19 mouse cellular contexts compared by ENCODE assay signal in the genomic region with DNA sequence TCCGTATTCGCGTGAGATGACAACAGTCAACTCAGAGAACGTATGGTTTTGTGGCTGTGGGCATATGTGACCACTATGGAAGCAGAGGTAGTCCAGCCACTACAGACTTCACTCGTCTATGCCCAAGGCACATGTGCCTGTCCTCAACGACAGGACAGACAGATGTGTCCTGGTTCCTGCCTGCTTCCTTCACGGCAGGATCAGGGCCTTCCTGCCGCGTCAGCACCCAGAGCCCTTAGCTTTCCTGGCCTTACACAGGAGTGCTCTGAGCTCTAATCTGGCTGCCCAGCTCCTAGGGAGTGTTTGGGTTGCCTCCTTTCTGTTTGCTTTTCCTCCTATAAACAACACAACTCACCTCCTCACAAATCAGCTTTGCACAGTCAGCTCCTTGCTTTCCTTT. TPM values are rescaled to one million over a fixed set of nuclear protein-coding genes. Genes with fewer than 3 reads are reported as not detected.
A peak's percentile ranks its signal among the peaks of the same experiment; 100 is the strongest.
DNase-seq lines count a peak whose midpoint lies in the region; ATAC-seq lines count a peak whose summit lies in the region.
"Had no signal": no experiment of that assay in that cellular context is flagged by ENCODE, and none has a peak within 500 bp of the region (broad histone marks: within the 10 kb centered on the region; RNA-seq: fewer than 3 reads in every experiment).

No protein-coding gene starts in this region.

- H3K9ac ChIP-seq in kidney, embryonic 15.5 days, result no peak overlapping the region
- H3K9ac ChIP-seq in kidney, embryonic 14.5 days (ENCODE audit: low read depth, low read length), result no peak overlapping the region
- H3K9ac ChIP-seq: embryonic facial prominence, embryonic 12.5 days; forebrain, postnatal 0 days; hindbrain, embryonic 13.5 days; liver, postnatal 0 days had no signal

- DNase-seq in heart, adult 11 months, result peak; percentile 91
- DNase-seq in heart, postnatal 4 days, result no peak
- no peak for DNase-seq in right cerebral cortex, postnatal 14 days
- DNase-seq in left cerebral cortex, postnatal 25 days (ENCODE audit: low spot score in 2 of 2), result no peak
- DNase-seq: adrenal gland, adult 8-10 months; cerebellum, adult 18-20 months; forebrain, postnatal 0 days; heart, adult 18-20 months; layer of hippocampus, postnatal 36 days; liver, postnatal 0 days; lung, postnatal 36 days; thymus, postnatal 4 days had no signal

- H3K9me3 ChIP-seq in kidney, embryonic 15.5 days (replicated peaks), result no peaks in the 10 kb centered on the region
- H3K9me3 ChIP-seq in kidney, embryonic 14.5 days (ENCODE audit: control insufficient read depth, low read length), result no peaks in the 10 kb centered on the region
- no peaks in the 10 kb centered on the region for H3K9me3 ChIP-seq in megakaryocyte, embryonic 14.5 days
- H3K9me3 ChIP-seq: embryonic facial prominence, embryonic 12.5 days; hindbrain, embryonic 13.5 days had no signal

- H3K4me3 ChIP-seq in kidney, embryonic 15.5 days (replicated peaks), result no peak overlapping the region
- no peak overlapping the region for H3K4me3 ChIP-seq in kidney, embryonic 14.5 days (ENCODE audit: low read length)
- peak overlapping the region; percentile 44 for H3K4me3 ChIP-seq in megakaryocyte, embryonic 14.5 days (replicated peaks)
- H3K4me3 ChIP-seq: embryonic facial prominence, embryonic 12.5 days; hindbrain, embryonic 13.5 days had no signal

- no peak overlapping the region for H3K4me2 ChIP-seq in kidney, embryonic 15.5 days
- no peak overlapping the region for H3K4me2 ChIP-seq in kidney, embryonic 14.5 days (replicated peaks; ENCODE audit: low read depth, low read length)
- H3K4me2 ChIP-seq: embryonic facial prominence, embryonic 12.5 days; hindbrain, embryonic 13.5 days; midbrain, embryonic 11.5 days had no signal

- H3K27ac ChIP-seq in kidney, embryonic 15.5 days, result peak overlapping the region; percentile 35; the same call in 1 of the 2 replicates
- H3K27ac ChIP-seq in kidney, embryonic 14.5 days (ENCODE audit: low read depth, low read length), result no peak overlapping the region
- H3K27ac ChIP-seq: embryonic facial prominence, embryonic 12.5 days; hindbrain, embryonic 13.5 days had no signal

- H3K36me3 ChIP-seq in kidney, embryonic 15.5 days, result peaks cover 63% of the 10 kb centered on the region
- peaks cover 29% of the 10 kb centered on the region for H3K36me3 ChIP-seq in kidney, embryonic 14.5 days (ENCODE audit: control insufficient read depth, insufficient read depth, low read length)
- H3K36me3 ChIP-seq in megakaryocyte, embryonic 14.5 days (replicated peaks; ENCODE audit: low read length), result peaks cover 84% of the 10 kb centered on the region

- intact Hi-C loops in left cerebral cortex, postnatal 25 days (cut with DNase I), result no loop called here

- no peak for ATAC-seq in kidney, embryonic 15.5 days (replicated peaks; ENCODE audit: low FRiP score)
- no peak for ATAC-seq in kidney, embryonic 14.5 days (ENCODE audit: low FRiP score, low TSS enrichment)
- no peak for ATAC-seq in megakaryocyte, adult 5-6 weeks (ENCODE audit: poor library complexity, severe bottlenecking)
- ATAC-seq: forebrain, postnatal 0 days; liver, postnatal 0 days had no signal

- peaks cover 23% of the 10 kb centered on the region for H3K4me1 ChIP-seq in kidney, embryonic 15.5 days
- peaks cover 13% of the 10 kb centered on the region; the same call in 1 of the 2 replicates for H3K4me1 ChIP-seq in kidney, embryonic 14.5 days (ENCODE audit: control insufficient read depth, insufficient read depth, low read length)
- H3K4me1 ChIP-seq in megakaryocyte, embryonic 14.5 days, result peaks cover 97% of the 10 kb centered on the region

- WGBS in kidney, embryonic 15.5 days, result 68% methylated on average over 9 of the region's 9 CpGs
- 61% methylated on average over 9 of the region's 9 CpGs for WGBS in kidney, embryonic 14.5 days

- H3K27me3 ChIP-seq in kidney, embryonic 15.5 days, result no peaks in the 10 kb centered on the region
- no peaks in the 10 kb centered on the region for H3K27me3 ChIP-seq in kidney, embryonic 14.5 days (ENCODE audit: control insufficient read depth, insufficient read depth, low read length)
- H3K27me3 ChIP-seq in megakaryocyte, embryonic 14.5 days (replicated peaks), result no peaks in the 10 kb centered on the region
- H3K27me3 ChIP-seq: embryonic facial prominence, embryonic 12.5 days; hindbrain, embryonic 13.5 days had no signal

RNA-seq across cellular contexts. Expression of a gene that starts 53.0 kb away (rescaled TPM):
- total RNA-seq in heart, postnatal 4 days (2021), result 1 to 10 TPM in 1 of 2 experiments, under 1 TPM in 1; 0.93 to 1.5 TPM
- polyA plus RNA-seq in kidney, embryonic 15.5 days (2015; fragmentation: Nextera tagmentation; extraction: Ambion mirVana), result 2.1 TPM in 2 replicates
- polyA plus RNA-seq in kidney, embryonic 14.5 days (2014; fragmentation: Nextera tagmentation; extraction: Ambion mirVana), result 1.1 and 1.5 TPM in 2 replicates
- polyA plus RNA-seq in megakaryocyte, embryonic 14.5 days (2012; ENCODE audit: insufficient read depth, low replicate concordance), result 4.5 TPM in 1 of 2 replicates, not detected in the other
- total RNA-seq in megakaryocyte, adult 5-6 weeks (2015), result 2.5 and 4.4 TPM in 2 replicates
- total RNA-seq in megakaryocyte, adult 5-6 weeks (2017), result 3.0 and 4.4 TPM in 2 replicates
- 10 to 100 TPM; 16.0 to 18.0 TPM for total RNA-seq in left cerebral cortex, postnatal 25 days (2021)

RNA-seq across cellular contexts. Expression of a gene that starts 53.3 kb away (rescaled TPM):
- 10 to 100 TPM; 85.9 to 86.8 TPM for total RNA-seq in heart, postnatal 4 days (2021)
- 15.9 and 16.1 TPM in 2 replicates for polyA plus RNA-seq in kidney, embryonic 15.5 days (2015; fragmentation: Nextera tagmentation; extraction: Ambion mirVana)
- polyA plus RNA-seq in kidney, embryonic 14.5 days (2014; fragmentation: Nextera tagmentation; extraction: Ambion mirVana), result 20.4 and 22.1 TPM in 2 replicates
- 53.6 and 62.1 TPM in 2 replicates for polyA plus RNA-seq in megakaryocyte, embryonic 14.5 days (2012; ENCODE audit: insufficient read depth, low replicate concordance)
- 21.0 and 24.6 TPM in 2 replicates for total RNA-seq in megakaryocyte, adult 5-6 weeks (2015)
- 15.9 and 20.3 TPM in 2 replicates for total RNA-seq in megakaryocyte, adult 5-6 weeks (2017)
- 10 to 100 TPM; 72.1 to 76.6 TPM for total RNA-seq in left cerebral cortex, postnatal 25 days (2021)
